Mouse (Mus musculus) C2C12 (cell line): ENCODE measurements around the gene Nmnat3.

Experiments used
- CEBPB ChIP-seq: IDR thresholded peaks from one replicate; pipeline ENCODE4 v1.6.1; 2011; ENCODE audit warnings: low read depth, mild to moderate bottlenecking, control low read depth, moderate library complexity
- CTCF ChIP-seq: IDR thresholded peaks from one replicate; pipeline ENCODE4 v1.5.1; 2011; ENCODE audit not compliant: control insufficient read depth, insufficient read depth, insufficient read length
- MAX ChIP-seq: IDR thresholded peaks from one replicate; pipeline ENCODE4 v1.6.1; 2011; ENCODE audit warnings: mild to moderate bottlenecking, control low read depth
- USF1 ChIP-seq: IDR thresholded peaks from one replicate; pipeline ENCODE4 v1.6.1; 2011; ENCODE audit warnings: low read depth, mild to moderate bottlenecking, control low read depth, moderate library complexity

DNA sequence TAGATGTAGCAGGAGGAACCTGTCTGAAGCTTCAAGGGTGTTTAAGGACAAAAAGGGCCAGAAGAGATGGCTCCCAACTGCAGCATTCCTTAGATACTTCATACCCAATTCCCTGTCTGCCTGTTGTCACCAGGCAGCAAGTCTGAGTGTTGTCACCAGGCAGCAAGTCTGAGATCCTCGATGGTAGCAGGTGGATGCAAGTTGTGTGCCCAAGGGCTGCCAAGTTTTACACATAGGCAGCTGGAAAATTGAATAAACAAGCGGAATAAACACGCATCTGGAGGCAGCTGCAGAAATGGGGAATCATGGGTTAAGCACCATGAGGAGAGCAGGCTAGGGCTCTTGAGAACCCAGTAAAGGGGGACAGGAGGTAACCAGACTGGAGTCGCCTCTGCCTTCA lies 52.7 kb downstream of the Nmnat3 start:
- no peak for TF ChIP-seq CTCF
- TF ChIP-seq MAX = no peak
- no peak for TF ChIP-seq CEBPB
- TF ChIP-seq USF1 = no peak
